15 mouse cellular contexts compared by ENCODE assay signal in the genomic region with DNA sequence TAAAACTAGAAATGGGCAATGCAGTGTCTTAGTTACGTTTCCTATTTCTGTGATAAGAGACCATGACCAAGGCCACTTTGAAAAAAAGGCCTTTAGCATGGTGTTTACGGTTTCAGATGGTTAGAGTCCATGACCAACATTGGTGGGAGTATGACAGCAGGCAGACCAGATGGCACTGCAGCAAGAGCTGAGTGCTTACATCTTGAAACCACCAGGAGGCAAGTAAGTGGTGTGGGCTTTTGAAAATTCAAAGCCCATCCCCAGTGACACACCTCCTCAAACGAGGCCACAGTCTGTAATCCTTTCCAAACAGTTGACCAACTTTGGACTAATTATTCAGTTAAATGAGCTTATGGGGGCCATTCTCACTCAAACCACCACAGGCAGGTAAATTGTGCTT.
DNase-seq lines count a peak whose midpoint lies in the region; ATAC-seq and TF ChIP-seq lines count a peak whose summit lies in the region.
"Had no signal": no experiment of that assay in that cellular context is flagged by ENCODE, and none has a peak within 500 bp of the region (broad histone marks: within the 10 kb centered on the region; RNA-seq: fewer than 3 reads in every experiment).

No protein-coding gene starts in this region.

- H3K9me3 ChIP-seq in kidney, embryonic 14.5 days (ENCODE audit: control insufficient read depth, low read length), result no peaks in the 10 kb centered on the region
- H3K9me3 ChIP-seq in neural tube, embryonic 15.5 days (replicated peaks), result no peaks in the 10 kb centered on the region
- H3K9me3 ChIP-seq: embryonic facial prominence, embryonic 12.5 days; heart, embryonic 10.5 days had no signal

- DNase-seq in cerebellum, postnatal 14 days, result peak; percentile 44 to 71
- DNase-seq in cerebellum, adult 18-20 months, result no peak
- DNase-seq in kidney, adult 2 months, result no peak
- no peak for DNase-seq in neural tube, embryonic 10.5 days (ENCODE audit: extremely low spot score, low spot score)
- DNase-seq in retina, postnatal 1 day, result peak; percentile 57
- no peak for DNase-seq in adrenal gland, postnatal 36 days
- DNase-seq: B cell, adult 2 months; gastrocnemius, postnatal 25 days; kidney, postnatal 25 days; lung, adult 2 months had no signal

- H3K4me1 ChIP-seq in kidney, embryonic 14.5 days (ENCODE audit: control insufficient read depth, insufficient read depth, low read length), result no peaks in the 10 kb centered on the region
- H3K4me1 ChIP-seq in kidney, adult 2 months (ENCODE audit: control insufficient read depth, insufficient read depth, low read length), result no peaks in the 10 kb centered on the region
- no peaks in the 10 kb centered on the region for H3K4me1 ChIP-seq in neural tube, embryonic 15.5 days
- H3K4me1 ChIP-seq: embryonic facial prominence, embryonic 12.5 days; heart, embryonic 10.5 days had no signal

- no peaks in the 10 kb centered on the region for H3K36me3 ChIP-seq in kidney, embryonic 14.5 days (ENCODE audit: control insufficient read depth, insufficient read depth, low read length)
- H3K36me3 ChIP-seq in kidney, adult 2 months (ENCODE audit: control insufficient read depth, insufficient read depth, low read length), result no peaks in the 10 kb centered on the region
- no peaks in the 10 kb centered on the region for H3K36me3 ChIP-seq in neural tube, embryonic 15.5 days
- H3K36me3 ChIP-seq: embryonic facial prominence, embryonic 12.5 days; heart, embryonic 10.5 days had no signal

- no peak overlapping the region for H3K9ac ChIP-seq in kidney, embryonic 14.5 days (ENCODE audit: low read depth, low read length)
- no peak overlapping the region for H3K9ac ChIP-seq in neural tube, embryonic 15.5 days (replicated peaks)
- H3K9ac ChIP-seq: embryonic facial prominence, embryonic 12.5 days had no signal

- no peak for TF ChIP-seq CTCF in kidney, adult 2 months (conservative IDR thresholded peaks at IDR 0.05; ENCODE audit: insufficient read depth, insufficient read length, low read depth, low read length)

- ATAC-seq in kidney, embryonic 14.5 days (ENCODE audit: low FRiP score, low TSS enrichment), result 0 out of 2 replicates have a peak, but pooled peaks have one; percentile 43
- peak; percentile 70; the same call in 1 of the 2 replicates for ATAC-seq in neural tube, embryonic 15.5 days (ENCODE audit: low FRiP score)
- ATAC-seq: intestine, embryonic 16.5 days had no signal

- WGBS in kidney, embryonic 14.5 days, result 50% methylated on average over 3 of the region's 3 CpGs
- whole genome bisulfite sequencing in kidney, adult 2 months, result 30% methylated on average over 3 of the region's 3 CpGs
- WGBS in neural tube, embryonic 15.5 days, result 51% methylated on average over 3 of the region's 3 CpGs

- no peaks in the 10 kb centered on the region for H3K27me3 ChIP-seq in kidney, embryonic 14.5 days (ENCODE audit: control insufficient read depth, insufficient read depth, low read length)
- no peaks in the 10 kb centered on the region for H3K27me3 ChIP-seq in kidney, adult 2 months (replicated peaks; ENCODE audit: control insufficient read depth, insufficient read depth, low read length)
- H3K27me3 ChIP-seq in neural tube, embryonic 15.5 days (replicated peaks), result no peaks in the 10 kb centered on the region
- H3K27me3 ChIP-seq: embryonic facial prominence, embryonic 12.5 days had no signal

- no peak overlapping the region for H3K27ac ChIP-seq in kidney, embryonic 14.5 days (ENCODE audit: low read depth, low read length)
- H3K27ac ChIP-seq in kidney, adult 2 months (ENCODE audit: insufficient read depth, low read depth, low read length), result no peak overlapping the region
- no peak overlapping the region for H3K27ac ChIP-seq in neural tube, embryonic 15.5 days (replicated peaks)
- H3K27ac ChIP-seq: embryonic facial prominence, embryonic 12.5 days; heart, embryonic 10.5 days had no signal

- no peak overlapping the region for H3K4me2 ChIP-seq in kidney, embryonic 14.5 days (replicated peaks; ENCODE audit: low read depth, low read length)
- no peak overlapping the region for H3K4me2 ChIP-seq in neural tube, embryonic 15.5 days
- H3K4me2 ChIP-seq: embryonic facial prominence, embryonic 12.5 days had no signal

- H3K4me3 ChIP-seq in kidney, embryonic 14.5 days (ENCODE audit: low read length), result no peak overlapping the region
- no peak overlapping the region for H3K4me3 ChIP-seq in kidney, adult 2 months (ENCODE audit: insufficient read depth, low read depth, low read length)
- no peak overlapping the region for H3K4me3 ChIP-seq in neural tube, embryonic 15.5 days (replicated peaks)
- H3K4me3 ChIP-seq: embryonic facial prominence, embryonic 12.5 days; heart, embryonic 10.5 days had no signal

- TF ChIP-seq POLR2A in kidney, adult 2 months (IDR thresholded peaks at IDR 0.05; ENCODE audit: low read depth, low read length), result no peak

Comparison
In these comparisons a context has a peak if more than half of its experiments do, and no peak if none do; other contexts are left out.
1. DNase-seq: peak in cerebellum, postnatal 14 days (2 of 2) and retina, postnatal 1 day (single experiment); none in cerebellum, adult 18-20 months (0 of 2), kidney, adult 2 months (single experiment), neural tube, embryonic 10.5 days (single experiment) and adrenal gland, postnatal 36 days (0 of 2).